Mouse (Mus musculus): ENCODE data around the gene Rere. TPM values are rescaled to one million over a fixed set of nuclear protein-coding genes. Genes with fewer than 3 reads are reported as not detected.
A peak's percentile ranks its signal among the peaks of the same experiment; 100 is the strongest.
"Not testable (repeated sequence)": the region's sequence is repeated elsewhere in the genome, so short reads cannot be mapped to it uniquely, and the experiment has no call there.

The Rere gene
- polyA plus RNA-seq, 1 experiment from 2014 or later: 41.2 TPM

GRCm38 (mm10) chr4:150513387-150513786 lies 231.9 kb downstream of the Rere start:
- 94% methylated on average over 4 of the region's 6 CpGs for WGBS
- H3K27ac ChIP-seq (replicated peaks); H3K27me3 ChIP-seq; H3K4me2 ChIP-seq; H3K4me3 ChIP-seq; H3K9me3 ChIP-seq; H3K9ac ChIP-seq; ATAC-seq (ENCODE audit: low read depth): not testable (repeated sequence)
- peaks cover 12% of the 10 kb centered on the region for H3K4me1 ChIP-seq (replicated peaks)
- peaks cover 44% of the 10 kb centered on the region for H3K36me3 ChIP-seq

GRCm38 (mm10) chr4:150516201-150516600 lies 234.8 kb downstream of the Rere start:
- Histone ChIP-seq H3K4me1 (replicated peaks) (peaks cover 12% of the 10 kb centered on the region), H3K4me2 (no peak overlapping the region), H3K9me3 (no peaks in the 10 kb centered on the region), H3K9ac (no peak overlapping the region), H3K27ac (replicated peaks) (no peak overlapping the region), H3K36me3 (peaks cover 27% of the 10 kb centered on the region), H3K27me3 (no peaks in the 10 kb centered on the region), H3K4me3 (no peak overlapping the region)
- WGBS: 78% methylated on average over 2 of the region's 2 CpGs
- no peak for ATAC-seq (ENCODE audit: low read depth)

GRCm38 (mm10) chr4:150517381-150517780 lies 235.9 kb downstream of the Rere start:
- Histone ChIP-seq H3K9me3 (no peaks in the 10 kb centered on the region), H3K36me3 (peaks cover 22% of the 10 kb centered on the region), H3K4me1 (replicated peaks) (peaks cover 19% of the 10 kb centered on the region), H3K4me3 (no peak overlapping the region), H3K9ac (no peak overlapping the region), H3K27ac (replicated peaks) (peak overlapping the region; percentile 23; the same call in 1 of the 2 replicates), H3K4me2 (no peak overlapping the region), H3K27me3 (no peaks in the 10 kb centered on the region)
- 59% methylated on average over 4 of the region's 4 CpGs for WGBS
- no peak for ATAC-seq (ENCODE audit: low read depth)

DNA sequence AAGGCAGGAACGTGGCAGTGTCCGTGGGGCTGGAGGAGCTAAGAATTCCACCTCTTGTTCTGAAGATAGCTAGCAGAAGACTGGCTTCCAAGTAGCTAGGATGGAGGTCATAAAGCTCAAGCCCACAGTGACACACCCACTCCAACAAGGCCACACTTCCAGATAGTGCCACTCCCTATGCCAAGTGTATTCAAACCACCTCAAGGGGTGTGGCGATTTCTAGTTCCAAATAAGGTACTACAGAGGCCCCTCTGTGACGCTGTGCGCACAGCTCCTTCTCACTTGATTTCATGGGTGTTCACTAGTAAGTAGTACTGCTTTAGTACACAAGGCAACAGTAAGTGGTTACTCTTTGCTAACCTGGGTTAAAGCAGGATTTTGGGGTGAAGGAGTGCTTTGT lies 237.4 kb downstream of the Rere start:
- peaks cover 16% of the 10 kb centered on the region for H3K36me3 ChIP-seq
- no peaks in the 10 kb centered on the region for H3K9me3 ChIP-seq
- H3K27ac ChIP-seq (replicated peaks): no peak overlapping the region
- H3K27me3 ChIP-seq: no peaks in the 10 kb centered on the region
- peaks cover 27% of the 10 kb centered on the region for H3K4me1 ChIP-seq (replicated peaks)
- WGBS: 97% methylated on average over 5 of the region's 5 CpGs
- H3K9ac ChIP-seq: no peak overlapping the region
- no peak overlapping the region for H3K4me2 ChIP-seq
- H3K4me3 ChIP-seq: no peak overlapping the region
- no peak for ATAC-seq (ENCODE audit: low read depth)

DNA sequence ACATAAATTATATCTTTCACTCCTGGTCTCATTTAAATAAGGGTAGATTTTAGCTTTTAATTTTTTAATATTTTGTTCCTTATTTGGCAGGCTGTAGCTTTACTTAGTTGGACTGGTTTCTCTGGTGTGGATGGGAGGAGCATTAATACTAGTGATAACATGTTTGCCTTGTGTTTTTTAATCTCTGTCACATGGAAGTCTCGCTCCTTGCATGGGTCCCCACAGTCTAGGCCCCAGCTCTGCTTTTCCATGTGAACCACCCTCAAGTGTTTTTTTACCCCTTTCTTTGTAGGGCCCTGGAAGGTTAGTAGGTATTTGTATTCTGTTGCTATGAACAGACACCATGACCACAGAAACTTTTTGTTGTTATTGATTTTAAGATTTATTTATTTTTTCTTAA lies 238.6 kb downstream of the Rere start:
- H3K4me3 ChIP-seq: no peak overlapping the region
- ATAC-seq (ENCODE audit: low read depth): no peak
- WGBS: 75% methylated on average over 1 of the region's 1 CpGs
- no peaks in the 10 kb centered on the region for H3K9me3 ChIP-seq
- peaks cover 34% of the 10 kb centered on the region for H3K4me1 ChIP-seq (replicated peaks)
- no peaks in the 10 kb centered on the region for H3K27me3 ChIP-seq
- H3K9ac ChIP-seq: no peak overlapping the region
- peaks cover 23% of the 10 kb centered on the region for H3K36me3 ChIP-seq
- no peak overlapping the region for H3K4me2 ChIP-seq
- H3K27ac ChIP-seq (replicated peaks): no peak overlapping the region

DNA sequence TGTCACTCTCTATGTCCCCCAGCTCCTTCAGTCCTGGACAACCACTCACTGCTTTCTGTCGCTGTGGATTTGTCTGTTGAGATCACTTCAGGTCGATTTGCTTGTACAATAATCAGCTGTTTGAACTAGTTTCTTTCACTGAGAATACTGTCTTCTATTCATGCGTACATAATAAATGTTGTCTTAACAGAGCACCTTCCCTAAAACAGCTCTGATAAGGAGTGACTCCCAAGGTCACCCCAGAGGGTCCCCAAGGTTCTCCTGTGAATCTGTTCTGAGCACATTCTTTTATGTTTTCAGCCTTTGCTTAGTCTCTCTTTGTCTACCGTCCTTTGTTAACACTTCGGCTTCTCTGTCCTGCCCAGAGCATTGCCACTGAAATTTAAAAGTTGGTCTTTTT lies 241.0 kb downstream of the Rere start:
- H3K4me3 ChIP-seq: no peak overlapping the region
- peak overlapping the region; percentile 59 for H3K27ac ChIP-seq (replicated peaks)
- peaks cover 23% of the 10 kb centered on the region for H3K36me3 ChIP-seq
- H3K9me3 ChIP-seq: no peaks in the 10 kb centered on the region
- WGBS: 71% methylated on average over 5 of the region's 5 CpGs
- H3K4me2 ChIP-seq: no peak overlapping the region
- peaks cover 45% of the 10 kb centered on the region for H3K4me1 ChIP-seq (replicated peaks)
- ATAC-seq (ENCODE audit: low read depth): no peak
- no peaks in the 10 kb centered on the region for H3K27me3 ChIP-seq
- no peak overlapping the region for H3K9ac ChIP-seq

DNA sequence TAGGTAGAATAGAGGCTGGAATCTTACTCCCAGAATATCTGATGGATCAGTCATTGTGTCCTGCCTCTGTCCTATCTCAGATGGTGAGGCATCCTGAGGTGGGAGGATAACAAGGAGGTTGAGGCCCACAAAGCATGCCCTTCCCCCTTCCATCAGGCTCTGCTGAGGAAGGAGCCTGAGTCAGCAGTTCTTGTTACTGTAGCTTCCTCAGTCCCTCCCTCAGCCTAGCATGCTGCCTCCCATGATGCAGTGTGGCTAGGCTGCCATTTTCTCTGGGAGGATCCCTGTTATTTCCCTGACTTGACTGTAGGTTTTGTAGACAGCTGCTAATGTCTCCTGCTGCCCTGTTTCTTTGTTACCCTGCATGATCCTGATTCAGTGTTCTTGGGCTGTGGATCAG lies 241.9 kb downstream of the Rere start:
- Histone ChIP-seq H3K4me1 (replicated peaks) (peaks cover 52% of the 10 kb centered on the region), H3K9ac (no peak overlapping the region), H3K27me3 (no peaks in the 10 kb centered on the region), H3K4me3 (no peak overlapping the region), H3K36me3 (peaks cover 23% of the 10 kb centered on the region), H3K4me2 (no peak overlapping the region), H3K9me3 (no peaks in the 10 kb centered on the region), H3K27ac (replicated peaks) (peak overlapping the region; percentile 50)
- ATAC-seq (ENCODE audit: low read depth): peak; percentile 44; the same call in 1 of the 2 replicates

- Histone ChIP-seq H3K27me3 (no peaks in the 10 kb centered on the region), H3K9me3 (no peaks in the 10 kb centered on the region), H3K9ac (no peak overlapping the region), H3K4me2 (no peak overlapping the region), H3K4me1 (replicated peaks) (peaks cover 59% of the 10 kb centered on the region), H3K36me3 (peaks cover 21% of the 10 kb centered on the region; the same call in 1 of the 2 replicates), H3K4me3 (no peak overlapping the region), H3K27ac (replicated peaks) (peak overlapping the region; percentile 75)
- ATAC-seq (ENCODE audit: low read depth): peak; percentile 32; the same call in 1 of the 2 replicates
- WGBS: 40% methylated on average over 1 of the region's 1 CpGs
Measured at GRCm38 (mm10) chr4:150526269-150526668, 244.8 kb downstream of the Rere start.

- WGBS: 100% methylated on average over 1 of the region's 1 CpGs
- H3K27ac ChIP-seq (replicated peaks): peak overlapping the region; percentile 18; the same call in 1 of the 2 replicates
- H3K4me3 ChIP-seq: no peak overlapping the region
- no peak for ATAC-seq (ENCODE audit: low read depth)
- H3K27me3 ChIP-seq: no peaks in the 10 kb centered on the region
- no peaks in the 10 kb centered on the region for H3K9me3 ChIP-seq
- no peak overlapping the region for H3K4me2 ChIP-seq
- peaks cover 18% of the 10 kb centered on the region; the same call in 1 of the 2 replicates for H3K36me3 ChIP-seq
- H3K9ac ChIP-seq: no peak overlapping the region
- H3K4me1 ChIP-seq (replicated peaks): peaks cover 59% of the 10 kb centered on the region
Measured at GRCm38 (mm10) chr4:150528426-150528825, 247.0 kb downstream of the Rere start.

- Histone ChIP-seq H3K9ac (no peak overlapping the region), H3K4me3 (no peak overlapping the region), H3K36me3 (peaks cover 15% of the 10 kb centered on the region; the same call in 1 of the 2 replicates), H3K27ac (replicated peaks) (no peak overlapping the region), H3K4me2 (no peak overlapping the region), H3K9me3 (no peaks in the 10 kb centered on the region), H3K4me1 (replicated peaks) (peaks cover 56% of the 10 kb centered on the region), H3K27me3 (no peaks in the 10 kb centered on the region)
- ATAC-seq (ENCODE audit: low read depth): no peak
- WGBS: 87% methylated on average over 5 of the region's 5 CpGs
Measured at GRCm38 (mm10) chr4:150528846-150529245, 247.4 kb downstream of the Rere start.

DNA sequence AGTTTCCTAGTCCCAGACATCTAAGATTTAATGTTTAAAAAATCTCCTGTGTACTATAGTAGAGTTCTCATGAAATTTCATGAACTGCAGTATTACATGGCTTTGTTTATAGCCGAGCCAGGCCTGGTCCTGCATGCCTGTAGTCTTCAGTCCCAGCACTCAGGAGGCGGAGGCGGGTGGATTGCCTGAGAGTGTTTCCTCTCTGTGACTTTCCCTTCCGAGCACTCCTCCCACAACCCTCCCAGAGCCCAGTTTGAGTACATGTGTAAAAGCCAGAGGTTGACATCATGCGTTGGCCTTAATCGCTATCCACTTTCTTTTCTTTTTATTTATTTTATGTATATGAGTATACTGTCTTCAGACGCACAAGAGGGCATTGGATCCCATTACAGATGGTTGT lies 250.4 kb downstream of the Rere start:
- H3K9ac ChIP-seq: no peak overlapping the region
- ATAC-seq (ENCODE audit: low read depth): no peak
- H3K4me3 ChIP-seq: no peak overlapping the region
- H3K27me3 ChIP-seq: no peaks in the 10 kb centered on the region
- H3K4me1 ChIP-seq (replicated peaks): peaks cover 47% of the 10 kb centered on the region
- H3K36me3 ChIP-seq: peaks cover 20% of the 10 kb centered on the region
- 60% methylated on average over 7 of the region's 7 CpGs for WGBS
- peak overlapping the region; percentile 71 for H3K27ac ChIP-seq (replicated peaks)
- H3K9me3 ChIP-seq: no peaks in the 10 kb centered on the region
- H3K4me2 ChIP-seq: no peak overlapping the region

GRCm38 (mm10) chr4:150536821-150537510 lies 255.5 kb downstream of the Rere start:
- 74% methylated on average over 3 of the region's 3 CpGs for WGBS
- Histone ChIP-seq H3K27ac (replicated peaks) (peak overlapping the region; percentile 4), H3K4me1 (replicated peaks) (peaks cover 38% of the 10 kb centered on the region), H3K9me3 (no peaks in the 10 kb centered on the region), H3K27me3 (no peaks in the 10 kb centered on the region), H3K4me3 (no peak overlapping the region), H3K4me2 (no peak overlapping the region), H3K9ac (no peak overlapping the region), H3K36me3 (peaks cover 29% of the 10 kb centered on the region)
- ATAC-seq (ENCODE audit: low read depth): no peak

- Histone ChIP-seq H3K4me1 (replicated peaks) (peaks cover 45% of the 10 kb centered on the region), H3K9me3 (no peaks in the 10 kb centered on the region), H3K4me2 (no peak overlapping the region), H3K9ac (no peak overlapping the region), H3K36me3 (peaks cover 27% of the 10 kb centered on the region), H3K4me3 (no peak overlapping the region), H3K27ac (replicated peaks) (peak overlapping the region; percentile 55), H3K27me3 (no peaks in the 10 kb centered on the region)
- peak; percentile 89 for ATAC-seq (ENCODE audit: low read depth)
- WGBS: 49% methylated on average over 1 of the region's 1 CpGs
Measured at GRCm38 (mm10) chr4:150539846-150540245, 258.4 kb downstream of the Rere start.
